Mouse (Mus musculus) hindbrain, embryonic 11.5 days (tissue): Measurements from ENCODE around the gene Zdhhc7. TPM values are rescaled to one million over a fixed set of nuclear protein-coding genes. Genes with fewer than 3 reads are reported as not detected.

Experiments
- ATAC-seq: fragments of 200-750 bp; cut with Nextera tagmentation; 2 replicates; pipeline ENCODE4 v1.8.0; 2017; ENCODE audit warnings: mild to moderate bottlenecking, moderate TSS enrichment, moderate library complexity; ENCODE audit not compliant: low FRiP score
- DNase-seq: peaks from one replicate; pipeline ENCODE4 v3.0.0-alpha.2; 2015; ENCODE audit warnings: low spot score
- H3K27ac ChIP-seq: fragments of 300-500 bp; sonication (generic); 2 replicates; pipeline ENCODE4 v1.5.1; 2014; ENCODE audit warnings: mild to moderate bottlenecking, low read depth, low read length
- H3K27me3 ChIP-seq: fragments of 300-500 bp; sonication (generic); 2 replicates; pipeline ENCODE4 v1.6.1; 2014; ENCODE audit warnings: mild to moderate bottlenecking, low read length, moderate library complexity, mixed read lengths; ENCODE audit not compliant: control insufficient read depth, insufficient read depth
- H3K36me3 ChIP-seq: fragments of 300-500 bp; sonication (generic); 2 replicates; pipeline ENCODE4 v1.6.1; 2014; ENCODE audit warnings: mild to moderate bottlenecking, low read length, moderate library complexity, mixed read lengths; ENCODE audit not compliant: control insufficient read depth, insufficient read depth
- H3K4me1 ChIP-seq: fragments of 300-500 bp; sonication (generic); replicated peaks from 2 replicates; pipeline ENCODE4 v1.6.1; 2014; ENCODE audit warnings: low read length, mixed read lengths; ENCODE audit not compliant: control insufficient read depth, insufficient read depth
- H3K4me2 ChIP-seq: fragments of 300-500 bp; sonication (generic); replicated peaks from 2 replicates; pipeline ENCODE4 v1.6.1; 2014; ENCODE audit warnings: mild to moderate bottlenecking, low read depth, low read length
- H3K4me3 ChIP-seq: fragments of 300-500 bp; sonication (generic); 2 replicates; pipeline ENCODE4 v1.5.1; 2014; ENCODE audit warnings: low read depth, low read length
- H3K9ac ChIP-seq: fragments of 300-500 bp; sonication (generic); 2 replicates; pipeline ENCODE4 v1.6.1; 2014; ENCODE audit warnings: low read depth, low read length
- H3K9me3 ChIP-seq: fragments of 300-500 bp; sonication (generic); 2 replicates; pipeline ENCODE4 v1.6.1; 2016; ENCODE audit warnings: low read length; ENCODE audit not compliant: control insufficient read depth
- WGBS: fragments of 180-500 bp; shearing (Covaris S2); extraction: QIAGEN DNeasy Blood & Tissue Kit; methylation state at CpG from one replicate; pipeline ENCODE4 v1.1.7; 2014; 5-methylcytosine and 5-hydroxymethylcytosine counted together
- polyA plus RNA-seq: library from polyadenylated mRNA; unstranded; fragments of >200 nt; fragmentation: Nextera tagmentation; extraction: Ambion mirVana; gene quantifications from 2 replicates; pipeline ENCODE4 v1.2.1, GENCODE M21; 2014

Zdhhc7 gene
- 24.6 and 25.2 TPM in 2 replicates for polyA plus RNA-seq

- H3K4me2 ChIP-seq: peak within 1 kb of the TSS; percentile 88
- peaks cover 2% of the 10 kb centered on the region; the same call in 1 of the 2 replicates for H3K4me1 ChIP-seq
- peak; percentile 82 for DNase-seq
- H3K36me3 ChIP-seq: no peaks in the 10 kb centered on the region
- peak within 1 kb of the TSS; percentile 66 for H3K9ac ChIP-seq
- WGBS: under 1% methylated on average over 88 of the region's 88 CpGs
- no peaks in the 10 kb centered on the region for H3K27me3 ChIP-seq
- H3K9me3 ChIP-seq: no peaks in the 10 kb centered on the region
- H3K4me3 ChIP-seq: peak within 1 kb of the TSS; percentile 66
- ATAC-seq: peak; percentile 83
- H3K27ac ChIP-seq: peak within 1 kb of the TSS; percentile 82
Observed at GRCm38 (mm10) chr8:120101068-120101972, at the start of gene Zdhhc7. Gene Zdhhc7, minus strand, starts transcription at chr8:120101482.

GRCm38 (mm10) chr8:120150028-120150427 lies 48.7 kb upstream of the Zdhhc7 start:
- Histone ChIP-seq H3K36me3 (no peaks in the 10 kb centered on the region), H3K4me2 (no peak overlapping the region), H3K4me3 (no peak overlapping the region), H3K4me1 (peaks cover 2% of the 10 kb centered on the region; the same call in 1 of the 2 replicates), H3K27me3 (no peaks in the 10 kb centered on the region), H3K27ac (no peak overlapping the region), H3K9me3 (no peaks in the 10 kb centered on the region), H3K9ac (no peak overlapping the region)
- no peak for DNase-seq
- no peak for ATAC-seq
- 81% methylated on average over 12 of the region's 12 CpGs for WGBS

GRCm38 (mm10) chr8:120146051-120146450 lies 44.8 kb upstream of the Zdhhc7 start:
- WGBS: 78% methylated on average over 1 of the region's 1 CpGs
- no peaks in the 10 kb centered on the region for H3K36me3 ChIP-seq

GRCm38 (mm10) chr8:120144652-120145301 lies 43.5 kb upstream of the Zdhhc7 start:
- no peak overlapping the region for H3K4me2 ChIP-seq
- no peaks in the 10 kb centered on the region for H3K36me3 ChIP-seq
- DNase-seq: no peak
- no peaks in the 10 kb centered on the region for H3K27me3 ChIP-seq
- no peaks in the 10 kb centered on the region; the same call in 1 of the 2 replicates for H3K4me1 ChIP-seq
- H3K27ac ChIP-seq: peak overlapping the region; percentile 66
- ATAC-seq: no peak
- no peak overlapping the region for H3K4me3 ChIP-seq
- H3K9me3 ChIP-seq: no peaks in the 10 kb centered on the region
- 59% methylated on average over 12 of the region's 12 CpGs for WGBS
- H3K9ac ChIP-seq: no peak overlapping the region

More at GRCm38 (mm10) chr8:120146051-120146450, 44.8 kb upstream of the Zdhhc7 start:
- Histone ChIP-seq H3K27me3 (no peaks in the 10 kb centered on the region), H3K4me3 (no peak overlapping the region), H3K4me1 (no peaks in the 10 kb centered on the region; the same call in 1 of the 2 replicates), H3K4me2 (no peak overlapping the region), H3K27ac (no peak overlapping the region), H3K9ac (no peak overlapping the region), H3K9me3 (no peaks in the 10 kb centered on the region)
- DNase-seq (no peak), ATAC-seq (no peak)

- DNase-seq (no peak), ATAC-seq (no peak)
- no peak overlapping the region for H3K4me2 ChIP-seq
- H3K4me1 ChIP-seq: no peaks in the 10 kb centered on the region; the same call in 1 of the 2 replicates
- H3K27ac ChIP-seq: peak overlapping the region; percentile 66
- H3K27me3 ChIP-seq: no peaks in the 10 kb centered on the region
- no peak overlapping the region for H3K4me3 ChIP-seq
- WGBS: 63% methylated on average over 15 of the region's 15 CpGs
- no peaks in the 10 kb centered on the region for H3K9me3 ChIP-seq
- no peak overlapping the region for H3K9ac ChIP-seq
- H3K36me3 ChIP-seq: no peaks in the 10 kb centered on the region
Observed at GRCm38 (mm10) chr8:120143911-120144651, 42.8 kb upstream of the Zdhhc7 start.

DNA sequence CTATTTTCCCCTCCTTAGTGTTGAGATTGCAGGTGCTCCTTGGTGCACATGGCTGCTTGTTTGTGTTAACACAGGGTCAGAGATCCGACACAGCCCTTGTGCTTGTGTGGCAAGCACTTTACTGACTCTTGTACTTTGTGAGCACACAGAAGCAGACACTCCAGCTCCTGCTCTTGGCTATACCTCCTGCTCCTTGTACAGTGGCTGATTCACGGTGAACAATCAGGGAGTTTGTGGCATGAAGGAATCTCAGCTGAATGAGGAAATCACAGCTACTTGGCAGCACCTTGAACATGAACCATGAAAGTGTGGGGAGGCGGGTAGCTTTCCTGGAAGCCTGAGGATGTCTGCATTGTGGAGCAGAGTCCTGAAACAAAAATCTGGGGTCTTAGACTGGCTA lies 39.5 kb upstream of the Zdhhc7 start:
- no peaks in the 10 kb centered on the region; the same call in 1 of the 2 replicates for H3K4me1 ChIP-seq
- no peak overlapping the region for H3K4me3 ChIP-seq
- H3K27ac ChIP-seq: no peak overlapping the region
- DNase-seq (no peak), ATAC-seq (no peak)
- 74% methylated on average over 3 of the region's 3 CpGs for WGBS
- no peak overlapping the region for H3K4me2 ChIP-seq
- no peaks in the 10 kb centered on the region for H3K27me3 ChIP-seq
- no peak overlapping the region for H3K9ac ChIP-seq
- H3K36me3 ChIP-seq: no peaks in the 10 kb centered on the region
- H3K9me3 ChIP-seq: no peaks in the 10 kb centered on the region

GRCm38 (mm10) chr8:120138958-120139357 lies 37.7 kb upstream of the Zdhhc7 start:
- H3K36me3 ChIP-seq: no peaks in the 10 kb centered on the region
- no peaks in the 10 kb centered on the region for H3K9me3 ChIP-seq
- ATAC-seq: no peak
- no peak overlapping the region for H3K4me3 ChIP-seq
- 87% methylated on average over 2 of the region's 2 CpGs for WGBS
- no peaks in the 10 kb centered on the region for H3K27me3 ChIP-seq
- no peak for DNase-seq
- H3K4me1 ChIP-seq: no peaks in the 10 kb centered on the region
- no peak overlapping the region for H3K4me2 ChIP-seq
- no peak overlapping the region for H3K27ac ChIP-seq
- no peak overlapping the region for H3K9ac ChIP-seq

DNA sequence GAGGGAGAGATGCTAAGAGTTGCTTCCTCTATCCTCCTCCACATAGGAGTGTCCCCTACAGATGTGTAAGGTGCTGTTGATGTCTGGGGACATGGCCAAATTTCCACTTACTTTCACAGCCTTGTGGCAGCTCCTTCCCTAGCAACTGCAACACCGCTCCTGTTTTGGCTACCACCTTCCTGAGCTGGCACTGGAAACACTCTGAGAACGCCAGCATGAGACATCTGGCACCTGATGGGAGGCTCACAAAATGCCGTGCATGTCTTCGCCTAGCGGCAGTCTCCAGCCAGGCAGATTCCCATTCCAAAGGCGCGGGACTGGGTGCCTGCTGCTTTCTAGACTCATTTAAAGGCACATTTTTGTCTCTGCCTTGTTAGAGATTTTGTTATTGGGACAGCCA lies 35.3 kb upstream of the Zdhhc7 start:
- no peak overlapping the region for H3K27ac ChIP-seq
- no peaks in the 10 kb centered on the region for H3K9me3 ChIP-seq
- ATAC-seq: no peak
- no peaks in the 10 kb centered on the region for H3K4me1 ChIP-seq
- no peak for DNase-seq
- no peak overlapping the region for H3K4me3 ChIP-seq
- H3K27me3 ChIP-seq: no peaks in the 10 kb centered on the region
- no peaks in the 10 kb centered on the region for H3K36me3 ChIP-seq
- H3K4me2 ChIP-seq: no peak overlapping the region
- H3K9ac ChIP-seq: no peak overlapping the region
- 58% methylated on average over 7 of the region's 7 CpGs for WGBS
